Mouse (Mus musculus) ES-E14 (cell line): ENCODE results near the gene Itga11.

Experiments used
- HCFC1 ChIP-seq: IDR thresholded peaks from 2 replicates; pipeline ENCODE4 v1.6.1; 2012; ENCODE audit warnings: low read length, inconsistent platforms, borderline replicate concordance; ENCODE audit not compliant: insufficient read depth
- MAFK ChIP-seq: IDR thresholded peaks from 2 replicates; pipeline ENCODE4 v1.6.1; 2014; ENCODE audit warnings: mild to moderate bottlenecking, low read depth, low read length, inconsistent platforms; ENCODE audit not compliant: insufficient read depth
- ZC3H11A ChIP-seq: IDR thresholded peaks from 2 replicates; pipeline ENCODE4 v1.6.1; 2012; ENCODE audit warnings: low read depth, mild to moderate bottlenecking, inconsistent platforms, low read length, borderline replicate concordance
- ZNF384 ChIP-seq: IDR thresholded peaks from 2 replicates; pipeline ENCODE4 v1.6.1; 2012; ENCODE audit warnings: low read depth, low read length, inconsistent platforms

DNA sequence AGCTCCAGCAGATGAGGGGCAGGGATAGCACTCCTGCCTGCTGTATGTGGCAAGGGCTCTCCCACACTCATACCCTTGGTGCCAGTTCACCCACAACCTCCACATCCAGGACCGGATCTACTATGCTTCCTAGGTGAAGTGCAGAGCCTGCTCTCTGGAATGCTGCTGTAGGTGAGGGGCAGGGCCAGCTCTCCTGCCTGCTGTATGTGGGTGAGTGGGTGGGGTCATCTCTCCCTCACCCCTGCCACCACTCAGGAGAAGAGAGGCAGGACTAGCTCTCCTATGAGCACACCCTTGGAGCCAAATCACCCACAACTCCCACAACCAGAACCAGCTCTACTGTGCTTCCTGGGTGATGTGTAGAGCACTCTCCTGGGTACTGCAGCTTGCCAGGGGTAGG is 2.5 kb upstream of the Itga11 start:
- TF ChIP-seq HCFC1, result no peak
- TF ChIP-seq ZC3H11A, result no peak
- no peak for TF ChIP-seq MAFK
- TF ChIP-seq ZNF384, result no peak
